Mouse (Mus musculus): ENCODE data around the gene Stat5b. TPM values are rescaled to one million over a fixed set of nuclear protein-coding genes. Genes with fewer than 3 reads are reported as not detected.

Stat5b gene
- polyA plus RNA-seq, 1 experiment, result not detected

DNA sequence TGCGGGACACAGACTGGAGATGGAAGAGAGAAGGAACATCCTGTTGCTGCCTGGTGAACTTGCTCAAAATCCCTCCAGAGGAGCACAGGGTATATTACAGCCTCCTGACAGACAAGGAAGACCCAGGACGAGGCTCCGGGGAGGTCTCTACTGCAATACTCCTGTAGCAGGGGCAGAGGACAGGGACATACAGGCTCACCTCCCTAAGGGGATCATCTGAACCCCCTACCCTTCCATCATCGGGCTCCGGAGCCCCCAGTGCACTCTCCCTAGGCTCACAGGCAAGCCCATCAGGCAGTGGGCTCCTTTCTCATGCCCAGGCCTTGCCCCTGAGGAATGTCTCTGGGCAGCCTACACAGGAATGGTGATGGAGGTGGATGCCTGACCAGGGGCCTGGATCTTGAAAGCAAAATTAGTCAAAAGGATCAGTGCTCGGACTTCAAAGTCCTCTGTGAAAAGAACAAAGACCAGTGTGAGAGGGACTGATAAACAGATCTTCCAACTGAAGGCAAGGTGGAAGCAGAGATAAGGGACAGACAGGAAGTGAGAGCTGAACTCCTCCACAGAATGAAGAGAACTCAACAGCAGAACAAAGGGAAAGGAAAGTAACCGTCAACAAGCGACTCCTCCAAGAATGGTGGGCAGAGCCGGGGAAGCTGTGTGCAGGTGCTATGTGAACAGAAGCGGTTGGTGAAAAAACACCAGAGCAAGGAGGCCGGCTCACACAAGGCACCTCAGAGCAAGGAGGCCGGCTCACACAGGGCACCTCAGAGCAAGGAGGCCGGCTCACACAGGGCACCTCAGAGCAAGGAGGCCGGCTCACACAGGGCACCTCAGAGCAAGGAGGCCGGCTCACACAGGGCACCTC, 41.0 kb upstream of the Stat5b start:
- no peak for TF ChIP-seq CTCF (IDR thresholded peaks at IDR 0.05; ENCODE audit: insufficient read depth, low read depth, low read length)
- no peak for TF ChIP-seq POLR2A (IDR thresholded peaks at IDR 0.05; ENCODE audit: insufficient read depth, low read depth, low read length)
- Histone ChIP-seq H3K27ac (ENCODE audit: insufficient read depth, low read depth, low read length) (no peak overlapping the region), H3K4me3 (ENCODE audit: insufficient read depth, low read depth, low read length) (no peak overlapping the region), H3K4me1 (ENCODE audit: control insufficient read depth, insufficient read depth, low read length) (peaks cover 3% of the 10 kb centered on the region; the same call in 1 of the 2 replicates)
- WGBS, result 74% methylated on average over 15 of the region's 15 CpGs

DNA sequence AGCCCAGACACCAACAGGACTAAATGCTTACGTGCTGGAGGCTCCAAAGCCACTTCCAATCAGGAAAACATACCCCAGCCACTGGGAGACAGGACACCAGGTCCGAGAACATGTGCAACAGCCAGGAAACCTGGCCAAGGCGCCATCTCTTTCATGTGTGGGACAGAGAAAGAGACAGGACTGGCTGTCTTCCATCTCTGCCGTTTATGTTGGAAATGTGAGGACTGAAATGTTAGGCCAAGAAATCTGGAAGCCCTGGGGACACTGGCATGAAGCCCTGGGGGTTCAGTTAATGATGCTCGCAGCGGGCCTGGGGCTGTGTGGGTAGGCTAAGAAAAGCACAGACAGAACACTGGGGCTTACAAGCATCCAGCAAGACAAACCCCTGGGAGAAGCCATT, 40.0 kb upstream of the Stat5b start:
- Histone ChIP-seq H3K4me3 (ENCODE audit: insufficient read depth, low read depth, low read length) (no peak overlapping the region), H3K4me1 (ENCODE audit: control insufficient read depth, insufficient read depth, low read length) (peaks cover 3% of the 10 kb centered on the region; the same call in 1 of the 2 replicates), H3K27ac (ENCODE audit: insufficient read depth, low read depth, low read length) (no peak overlapping the region)
- TF ChIP-seq CTCF (IDR thresholded peaks at IDR 0.05; ENCODE audit: insufficient read depth, low read depth, low read length) (no peak), POLR2A (IDR thresholded peaks at IDR 0.05; ENCODE audit: insufficient read depth, low read depth, low read length) (no peak)
- WGBS, result 58% methylated on average over 6 of the region's 6 CpGs

DNA sequence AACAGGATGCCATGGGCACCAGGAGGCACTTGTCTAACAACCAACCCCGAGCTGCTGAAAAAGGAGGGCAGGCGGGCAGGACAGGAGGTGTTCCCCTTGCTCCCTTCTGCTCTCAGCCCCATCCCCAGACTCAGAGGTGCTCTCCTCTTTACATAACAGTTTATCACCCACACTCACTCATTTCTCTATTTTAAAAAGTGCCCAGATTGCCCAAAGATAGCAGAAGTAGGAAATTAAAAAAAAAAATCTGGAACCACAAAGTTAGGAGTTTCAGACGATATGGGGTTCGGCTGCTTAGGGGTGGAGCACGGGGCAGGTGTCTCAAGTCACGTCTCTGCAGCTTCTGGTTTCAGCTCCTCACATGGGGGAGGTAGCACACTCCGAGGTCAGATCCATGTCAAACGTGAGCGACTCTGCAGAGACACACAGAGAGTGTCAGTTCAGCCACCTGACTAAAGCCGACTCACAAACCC, 37.9 kb upstream of the Stat5b start:
- Histone ChIP-seq H3K4me3 (ENCODE audit: insufficient read depth, low read depth, low read length) (no peak overlapping the region), H3K4me1 (ENCODE audit: control insufficient read depth, insufficient read depth, low read length) (no peaks in the 10 kb centered on the region; the same call in 1 of the 2 replicates), H3K27ac (ENCODE audit: insufficient read depth, low read depth, low read length) (no peak overlapping the region)
- TF ChIP-seq CTCF (IDR thresholded peaks at IDR 0.05; ENCODE audit: insufficient read depth, low read depth, low read length), result no peak
- TF ChIP-seq POLR2A (IDR thresholded peaks at IDR 0.05; ENCODE audit: insufficient read depth, low read depth, low read length), result no peak
- WGBS, result 83% methylated on average over 10 of the region's 10 CpGs

DNA sequence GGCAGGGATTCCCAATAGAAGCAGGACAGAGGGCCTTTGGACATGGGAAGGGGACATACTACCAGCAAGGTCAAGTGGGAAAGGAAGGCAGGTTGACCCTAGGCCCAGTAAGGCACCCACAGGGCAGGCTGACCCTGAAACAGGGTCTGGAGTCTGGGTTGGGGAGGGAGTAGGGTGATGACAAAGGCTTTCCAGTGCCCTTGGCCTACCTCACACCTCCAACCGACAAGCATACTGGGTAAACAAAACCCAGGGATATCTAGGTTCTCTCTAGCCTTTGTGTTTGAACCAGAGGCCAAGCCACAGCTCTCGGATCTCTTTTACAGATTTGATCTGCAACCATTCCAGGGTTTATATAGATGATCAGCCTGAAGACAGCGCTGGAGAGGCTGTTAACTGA, 37.2 kb upstream of the Stat5b start:
- no peak overlapping the region for H3K27ac ChIP-seq (ENCODE audit: insufficient read depth, low read depth, low read length)
- no peaks in the 10 kb centered on the region; the same call in 1 of the 2 replicates for H3K4me1 ChIP-seq (ENCODE audit: control insufficient read depth, insufficient read depth, low read length)
- TF ChIP-seq POLR2A (IDR thresholded peaks at IDR 0.05; ENCODE audit: insufficient read depth, low read depth, low read length), result no peak
- TF ChIP-seq CTCF (IDR thresholded peaks at IDR 0.05; ENCODE audit: insufficient read depth, low read depth, low read length), result no peak
- no peak overlapping the region for H3K4me3 ChIP-seq (ENCODE audit: insufficient read depth, low read depth, low read length)
- 90% methylated on average over 3 of the region's 3 CpGs for WGBS

DNA sequence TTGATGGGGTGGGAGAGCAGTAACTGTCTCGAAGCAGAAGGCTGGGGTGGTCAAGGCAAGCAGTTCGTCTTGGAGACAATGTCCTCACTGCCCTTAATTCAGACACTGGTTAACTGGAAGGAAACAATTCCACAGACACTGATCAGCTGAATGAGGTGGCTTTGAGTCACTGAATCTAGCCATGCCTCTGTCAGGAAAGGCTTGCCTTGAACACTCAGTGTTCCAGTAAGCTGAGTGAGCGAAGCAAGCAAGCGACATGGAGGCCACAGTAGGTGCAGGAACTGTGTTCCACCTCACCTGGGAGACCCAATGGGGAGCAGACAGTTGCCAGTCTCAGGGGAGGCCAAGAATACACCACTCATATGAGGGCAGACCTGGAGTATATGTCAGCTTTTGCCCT, 36.7 kb upstream of the Stat5b start:
- WGBS, result 90% methylated on average over 4 of the region's 4 CpGs
- no peak overlapping the region for H3K27ac ChIP-seq (ENCODE audit: insufficient read depth, low read depth, low read length)
- no peak overlapping the region for H3K4me3 ChIP-seq (ENCODE audit: insufficient read depth, low read depth, low read length)
- TF ChIP-seq CTCF (IDR thresholded peaks at IDR 0.05; ENCODE audit: insufficient read depth, low read depth, low read length) (no peak), POLR2A (IDR thresholded peaks at IDR 0.05; ENCODE audit: insufficient read depth, low read depth, low read length) (no peak)
- no peaks in the 10 kb centered on the region; the same call in 1 of the 2 replicates for H3K4me1 ChIP-seq (ENCODE audit: control insufficient read depth, insufficient read depth, low read length)

DNA sequence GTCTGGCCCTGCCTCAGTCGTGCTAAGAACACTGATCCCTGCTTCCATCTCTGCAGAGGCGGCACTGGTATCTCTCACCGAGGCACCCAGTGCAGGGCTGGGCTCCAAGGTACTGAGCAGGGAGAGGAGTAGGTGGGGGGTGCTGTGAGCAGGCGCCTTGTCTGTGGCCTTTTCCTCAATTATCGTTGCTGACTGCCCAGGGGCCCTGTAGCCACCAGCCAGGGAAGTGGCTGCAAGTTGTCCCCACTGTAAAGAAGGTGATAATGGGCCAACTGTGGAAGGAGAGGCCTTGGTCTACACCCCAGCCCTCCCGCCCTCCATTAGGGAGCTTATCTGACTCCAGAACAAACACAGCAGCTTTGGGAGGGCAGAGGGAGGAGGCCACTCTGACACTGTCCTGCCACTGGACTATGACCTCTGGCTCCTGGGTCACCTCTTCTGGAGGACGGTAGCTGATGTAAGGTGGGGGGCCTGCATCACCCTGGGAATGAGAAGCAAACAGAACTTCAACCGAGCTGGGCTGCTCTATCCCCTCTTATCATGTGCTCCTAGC, 35.7 kb upstream of the Stat5b start:
- no peak overlapping the region for H3K27ac ChIP-seq (ENCODE audit: insufficient read depth, low read depth, low read length)
- no peaks in the 10 kb centered on the region for H3K4me1 ChIP-seq (ENCODE audit: control insufficient read depth, insufficient read depth, low read length)
- 82% methylated on average over 8 of the region's 8 CpGs for WGBS
- no peak overlapping the region for H3K4me3 ChIP-seq (ENCODE audit: insufficient read depth, low read depth, low read length)
- TF ChIP-seq CTCF (IDR thresholded peaks at IDR 0.05; ENCODE audit: insufficient read depth, low read depth, low read length), result no peak
- TF ChIP-seq POLR2A (IDR thresholded peaks at IDR 0.05; ENCODE audit: insufficient read depth, low read depth, low read length), result no peak

DNA sequence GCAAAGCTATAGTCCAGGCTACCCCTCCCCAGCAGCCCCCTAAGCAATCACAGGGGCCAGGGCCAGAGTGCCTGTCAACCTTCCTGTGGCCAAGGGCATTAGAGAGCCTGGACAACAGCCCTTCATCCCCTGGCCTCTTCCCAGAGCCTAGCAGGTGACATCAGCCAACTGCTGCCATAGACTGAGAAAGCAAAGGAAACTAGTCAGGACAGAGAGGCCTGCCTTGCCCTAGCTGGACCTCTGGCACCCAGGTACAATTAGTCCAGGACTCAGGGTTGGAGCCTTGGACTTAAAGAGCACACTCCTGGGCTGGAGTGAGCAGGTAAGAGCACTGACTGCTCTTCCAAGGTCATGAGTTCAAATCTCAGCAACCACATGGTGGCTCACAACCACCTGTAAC, 34.9 kb upstream of the Stat5b start:
- no peak overlapping the region for H3K4me3 ChIP-seq (ENCODE audit: insufficient read depth, low read depth, low read length)
- no peaks in the 10 kb centered on the region for H3K4me1 ChIP-seq (ENCODE audit: control insufficient read depth, insufficient read depth, low read length)
- H3K27ac ChIP-seq (ENCODE audit: insufficient read depth, low read depth, low read length), result no peak overlapping the region

DNA sequence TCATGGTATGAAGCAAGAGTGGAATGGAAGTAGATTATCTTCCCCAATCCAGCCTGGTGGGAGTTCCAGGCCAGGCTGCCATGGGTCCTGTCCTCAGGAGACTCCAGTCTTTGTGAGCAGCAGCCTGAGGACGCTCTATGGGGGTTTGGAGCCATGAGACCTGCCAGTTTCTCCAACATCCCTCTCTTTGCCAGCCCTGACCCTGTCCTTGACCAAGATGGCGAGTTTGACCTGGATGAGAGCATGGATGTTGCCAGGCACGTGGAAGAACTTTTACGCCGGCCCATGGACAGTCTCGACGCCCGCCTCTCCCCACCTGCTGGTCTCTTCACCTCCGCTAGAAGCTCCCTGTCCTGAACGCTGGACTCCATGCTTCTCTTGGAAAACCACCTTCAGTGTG, 33.1 kb upstream of the Stat5b start:
- Histone ChIP-seq H3K4me1 (ENCODE audit: control insufficient read depth, insufficient read depth, low read length) (no peaks in the 10 kb centered on the region), H3K4me3 (ENCODE audit: insufficient read depth, low read depth, low read length) (no peak overlapping the region), H3K27ac (ENCODE audit: insufficient read depth, low read depth, low read length) (no peak overlapping the region)
- TF ChIP-seq POLR2A (IDR thresholded peaks at IDR 0.05; ENCODE audit: insufficient read depth, low read depth, low read length), result no peak
- TF ChIP-seq CTCF (IDR thresholded peaks at IDR 0.05; ENCODE audit: insufficient read depth, low read depth, low read length), result no peak
- 95% methylated on average over 10 of the region's 10 CpGs for WGBS

More for the DNA sequence above, 34.9 kb upstream of the Stat5b start:
- TF ChIP-seq POLR2A (IDR thresholded peaks at IDR 0.05; ENCODE audit: insufficient read depth, low read depth, low read length), result no peak
- no peak for TF ChIP-seq CTCF (IDR thresholded peaks at IDR 0.05; ENCODE audit: insufficient read depth, low read depth, low read length)
